Mouse (Mus musculus) heart, postnatal 0 days (tissue): ENCODE results near the gene Rara.

Experiments used
- CTCF ChIP-seq: IDR thresholded peaks from 2 replicates; pipeline ENCODE4 v1.5.1; 2016; ENCODE audit warnings: antibody characterized with exemption, control low read depth, low read depth
- EP300 ChIP-seq: IDR thresholded peaks from 2 replicates; pipeline ENCODE4 v1.6.1; 2016; ENCODE audit warnings: antibody characterized with exemption, low read depth

GRCm38 (mm10) chr11:98887703-98888102 lies 39.9 kb upstream of the Rara start:
- no peak for TF ChIP-seq EP300
- no peak for TF ChIP-seq CTCF
